Mouse (Mus musculus): Measurements from ENCODE around the gene Slamf9.

- TF ChIP-seq CTCF (IDR thresholded peaks at IDR 0.05; ENCODE audit: borderline replicate concordance, control insufficient read depth, extremely low read depth, insufficient read depth, low read length, poor library complexity), result no peak
- no peak for TF ChIP-seq POLR2A (IDR thresholded peaks at IDR 0.05; ENCODE audit: control insufficient read depth, extremely low read depth, insufficient read depth, low read length, poor library complexity)
Observed at GRCm38 (mm10) chr1:172441935-172442445, 33.2 kb upstream of the Slamf9 start.
